Mouse (Mus musculus): ENCODE measurements at regions not wholly inside any gene's neighbourhood (a gene's known extent, or its start where the extent isn't known, plus 50 kb on each side); places are given as distances from the start of the nearest gene placed in this dataset.

GRCm38 (mm10) chr3:157695128-157696075 is 128.7 kb downstream of the Ptger3 start:
- no peak for ATAC-seq (ENCODE audit: insufficient number of reproducible peaks, insufficient read depth, low FRiP score, low TSS enrichment, low read depth)
- H3K4me1 ChIP-seq = no peaks in the 10 kb centered on the region
- H3K4me2 ChIP-seq = no peak overlapping the region
- WGBS = 71% methylated on average over 19 of the region's 19 CpGs
- no peaks in the 10 kb centered on the region for H3K36me3 ChIP-seq
- H3K4me3 ChIP-seq = no peak overlapping the region
- H3K9ac ChIP-seq = no peak overlapping the region
- no peaks in the 10 kb centered on the region for H3K27me3 ChIP-seq
- H3K27ac ChIP-seq = no peak overlapping the region
- H3K9me3 ChIP-seq = no peaks in the 10 kb centered on the region
